Mouse (Mus musculus): ENCODE results near the gene Vmn1r167.
"Not testable (repeated sequence)": the region's sequence is repeated elsewhere in the genome, so short reads cannot be mapped to it uniquely, and the experiment has no call there.

DNA sequence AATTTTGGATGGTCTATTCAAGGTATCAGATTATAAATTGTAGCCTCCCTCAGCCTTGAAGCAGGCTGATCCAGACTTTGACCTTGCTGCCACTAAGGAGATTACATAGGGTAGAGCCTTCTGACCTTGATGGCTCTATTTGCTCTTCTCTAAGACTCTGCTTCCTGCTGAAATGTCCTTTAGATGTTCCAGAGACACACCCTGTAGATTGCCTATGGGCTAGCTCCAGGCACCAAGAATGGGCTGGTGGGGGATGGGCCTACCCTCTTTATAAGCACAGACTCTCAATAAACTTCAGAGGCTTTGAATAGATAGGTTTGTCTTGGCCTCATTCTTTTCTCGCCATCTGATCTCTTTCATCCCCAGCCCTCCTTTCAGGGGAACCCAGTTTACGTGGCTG is 34.1 kb downstream of the Vmn1r167 start:
- not testable (repeated sequence) for TF ChIP-seq CTCF (IDR thresholded peaks at IDR 0.05; ENCODE audit: low read depth, low read length); GATA1 (IDR thresholded peaks at IDR 0.05; ENCODE audit: borderline replicate concordance, low read length)
